Mouse (Mus musculus) C2C12 (cell line): Measurements from ENCODE around the gene Pdcd1lg2.

Source experiments
- CEBPB ChIP-seq: IDR thresholded peaks from one replicate; pipeline ENCODE4 v1.6.1; 2011; ENCODE audit warnings: low read depth, mild to moderate bottlenecking, control low read depth, moderate library complexity
- CTCF ChIP-seq: IDR thresholded peaks from one replicate; pipeline ENCODE4 v1.5.1; 2011; ENCODE audit not compliant: control insufficient read depth, insufficient read depth, insufficient read length
- FOSL1 ChIP-seq: IDR thresholded peaks from one replicate; pipeline ENCODE4 v1.8.0; 2011; ENCODE audit warnings: mild to moderate bottlenecking, low read length; ENCODE audit not compliant: poor library complexity, insufficient read depth, severe bottlenecking
- MAX ChIP-seq: IDR thresholded peaks from one replicate; pipeline ENCODE4 v1.6.1; 2011; ENCODE audit warnings: mild to moderate bottlenecking, control low read depth
- MYOD1 ChIP-seq: IDR thresholded peaks from one replicate; pipeline ENCODE4 v1.6.1; 2011; ENCODE audit warnings: low read depth; ENCODE audit not compliant: control insufficient read depth, insufficient read length

GRCm38 (mm10) chr19:29437849-29438248 is 27.1 kb downstream of the Pdcd1lg2 start:
- TF ChIP-seq CTCF (no peak), MAX (no peak), MYOD1 (no peak), FOSL1 (no peak), CEBPB (no peak)
